Mouse (Mus musculus) adrenal gland, postnatal 10 days (tissue): ENCODE results near the gene Gm21962. TPM values are rescaled to one million over a fixed set of nuclear protein-coding genes. Genes with fewer than 3 reads are reported as not detected.
"Not testable (repeated sequence)": the region's sequence is repeated elsewhere in the genome, so short reads cannot be mapped to it uniquely, and the experiment has no call there.

Experiments used
- DNase-seq: peaks from one replicate; pipeline ENCODE4 v3.0.0; 2021; ENCODE audit warnings: mixed read lengths
- long read RNA-seq, 2 experiments: library from polyadenylated mRNA; stranded (forward); transcript quantifications; one replicate each; pipeline ENCODE4 v2.0.0; 2021
- total RNA-seq, 2 experiments: library from RNA; stranded (reverse); gene quantifications; 2 replicates each; pipeline ENCODE4 v1.2.3; 2021

Gm21962 gene
- total RNA-seq: not detected
- long read RNA-seq, experiment 1: 0 reads
- long read RNA-seq, experiment 2: 0 reads

GRCm38 (mm10) chr3:137671224-137671623, at the start of gene Gm21962:
Gene Gm21962 (plus strand): TSS chr3:137671524.
- DNase-seq: not testable (repeated sequence)

GRCm38 (mm10) chr3:137622091-137622490, 49.2 kb upstream of the Gm21962 start:
- no peak for DNase-seq

GRCm38 (mm10) chr3:137622895-137623580, 48.3 kb upstream of the Gm21962 start:
- DNase-seq: no peak

GRCm38 (mm10) chr3:137623581-137624362, 47.6 kb upstream of the Gm21962 start:
- peak; percentile 74 for DNase-seq

- no peak for DNase-seq
Measured at GRCm38 (mm10) chr3:137625054-137625453, 46.3 kb upstream of the Gm21962 start.

GRCm38 (mm10) chr3:137633726-137634125, 37.6 kb upstream of the Gm21962 start:
- no peak for DNase-seq

GRCm38 (mm10) chr3:137636571-137636970, 34.8 kb upstream of the Gm21962 start:
- no peak for DNase-seq

GRCm38 (mm10) chr3:137641238-137641637, 30.1 kb upstream of the Gm21962 start:
- DNase-seq: no peak

GRCm38 (mm10) chr3:137642137-137642536, 29.2 kb upstream of the Gm21962 start:
- DNase-seq: no peak

GRCm38 (mm10) chr3:137642568-137642967, 28.8 kb upstream of the Gm21962 start:
- no peak for DNase-seq

- no peak for DNase-seq
Measured at GRCm38 (mm10) chr3:137644081-137644480, 27.2 kb upstream of the Gm21962 start.

- no peak for DNase-seq
Measured at GRCm38 (mm10) chr3:137644947-137645346, 26.4 kb upstream of the Gm21962 start.

GRCm38 (mm10) chr3:137647427-137648100, 23.8 kb upstream of the Gm21962 start:
- no peak for DNase-seq

GRCm38 (mm10) chr3:137649112-137649511, 22.2 kb upstream of the Gm21962 start:
- DNase-seq: no peak

- DNase-seq: no peak
Measured at GRCm38 (mm10) chr3:137652853-137653252, 18.5 kb upstream of the Gm21962 start.

GRCm38 (mm10) chr3:137680923-137681322, 9.6 kb downstream of the Gm21962 start:
- DNase-seq: peak; percentile 75

- DNase-seq: peak; percentile 11
Measured at GRCm38 (mm10) chr3:137682911-137683806, 11.8 kb downstream of the Gm21962 start.

- DNase-seq: no peak
Measured at GRCm38 (mm10) chr3:137683807-137684403, 12.6 kb downstream of the Gm21962 start.

- no peak for DNase-seq
Measured at GRCm38 (mm10) chr3:137686932-137687331, 15.6 kb downstream of the Gm21962 start.

GRCm38 (mm10) chr3:137691503-137691902, 20.2 kb downstream of the Gm21962 start:
- no peak for DNase-seq

GRCm38 (mm10) chr3:137715946-137716345, 44.6 kb downstream of the Gm21962 start:
- DNase-seq: peak; percentile 11
